Mouse (Mus musculus) inflammation-experienced regulatory T-cells, adult 6 months (primary cell): Measurements from ENCODE around the gene Ankrd39. TPM values are rescaled to one million over a fixed set of nuclear protein-coding genes. Genes with fewer than 3 reads are reported as not detected.

ENCODE experiments used
- polyA plus RNA-seq, 3 experiments: library from polyadenylated mRNA; unstranded; fragments of 100-300 nt; shearing (Covaris generic); gene quantifications; one replicate each; pipeline ENCODE4 v1.2.1; 2017

Ankrd39 gene
- polyA plus RNA-seq, 3 experiments from 2014 or later, result 17.5 to 24.1 (median 23.2) TPM

Other genes with a start within 250 kb of the Ankrd39 start
- gene Arid5a, start 239.7 kb downstream of the Ankrd39 start, polyA plus RNA-seq, result 10 to 100 TPM; 75.9 to 89.1 (median 88.6) TPM
- gene Kansl3, start 178.3 kb downstream of the Ankrd39 start, polyA plus RNA-seq, result 10 to 100 TPM; 45.7 to 65.2 (median 47.4) TPM
- under 1 TPM; 0.20 to 0.55 (median 0.39) TPM for gene Fer1l5, start 175.2 kb downstream of the Ankrd39 start, polyA plus RNA-seq
- 10 to 100 TPM in 2 of 3 experiments, 1 to 10 TPM in 1; 7.9 to 12.0 (median 11.4) TPM for gene Lman2l, start 102.2 kb downstream of the Ankrd39 start, polyA plus RNA-seq
- 10 to 100 TPM; 11.5 to 13.9 (median 12.1) TPM for gene Cnnm4, start 75.8 kb downstream of the Ankrd39 start, polyA plus RNA-seq
- gene Cnnm3, start 35.6 kb downstream of the Ankrd39 start, polyA plus RNA-seq, result 1 to 10 TPM; 3.1 to 9.2 (median 6.7) TPM
- 10 to 100 TPM; 35.1 to 58.4 (median 36.4) TPM for gene Ankrd23, start 10.6 kb downstream of the Ankrd39 start, polyA plus RNA-seq
- 1 to 10 TPM in 1 of 3 experiments, not detected in 2; 2.4 TPM for gene Gm42417, start 8.0 kb downstream of the Ankrd39 start, polyA plus RNA-seq
- under 1 TPM in 1 of 3 experiments, not detected in 2; 0.33 TPM for gene Sema4c, start 10.9 kb upstream of the Ankrd39 start, polyA plus RNA-seq
- gene Fam178b, start 135.7 kb upstream of the Ankrd39 start, polyA plus RNA-seq, result under 1 TPM in 1 of 3 experiments, not detected in 2; 0.40 TPM
- gene Cox5b, start 144.0 kb upstream of the Ankrd39 start, polyA plus RNA-seq, result 100 to 1,000 TPM; 273 to 480 (median 293) TPM
- not detected for gene 4933424G06Rik, start 162.7 kb upstream of the Ankrd39 start, polyA plus RNA-seq
- gene Actr1b, start 167.0 kb upstream of the Ankrd39 start, polyA plus RNA-seq, result 10 to 100 TPM; 37.4 to 47.1 (median 41.0) TPM
- 100 to 1,000 TPM; 241 to 287 (median 257) TPM for gene Zap70, start 214.4 kb upstream of the Ankrd39 start, polyA plus RNA-seq